Mouse (Mus musculus) left cerebral cortex, postnatal 36 days (tissue): Measurements from ENCODE around the gene Tead2. TPM values are rescaled to one million over a fixed set of nuclear protein-coding genes. Genes with fewer than 3 reads are reported as not detected.

ENCODE experiments used
- DNase-seq, 2 experiments: peaks; one replicate each; pipeline ENCODE4 v3.0.0; 2021 to 2022; ENCODE audit warnings: low spot score in 2 of 2, mixed read lengths in 1 of 2
- intact Hi-C: fragments of 180-260 bp; cut with DNase I; formaldehyde crosslinking; loops from one replicate; pipeline ENCODE4 v1.15.1; 2025
- total RNA-seq, 2 experiments: library from RNA; stranded (reverse); gene quantifications; 2 replicates each; pipeline ENCODE4 v1.2.3; 2021

Tead2 gene
- total RNA-seq, 2 experiments from 2014 or later = 3.9 to 5.6 TPM

- intact Hi-C loops = no loop called here
- DNase-seq = no peak
Measured at GRCm38 (mm10) chr7:45213708-45214107, 1.8 kb upstream of the Tead2 start.

DNA sequence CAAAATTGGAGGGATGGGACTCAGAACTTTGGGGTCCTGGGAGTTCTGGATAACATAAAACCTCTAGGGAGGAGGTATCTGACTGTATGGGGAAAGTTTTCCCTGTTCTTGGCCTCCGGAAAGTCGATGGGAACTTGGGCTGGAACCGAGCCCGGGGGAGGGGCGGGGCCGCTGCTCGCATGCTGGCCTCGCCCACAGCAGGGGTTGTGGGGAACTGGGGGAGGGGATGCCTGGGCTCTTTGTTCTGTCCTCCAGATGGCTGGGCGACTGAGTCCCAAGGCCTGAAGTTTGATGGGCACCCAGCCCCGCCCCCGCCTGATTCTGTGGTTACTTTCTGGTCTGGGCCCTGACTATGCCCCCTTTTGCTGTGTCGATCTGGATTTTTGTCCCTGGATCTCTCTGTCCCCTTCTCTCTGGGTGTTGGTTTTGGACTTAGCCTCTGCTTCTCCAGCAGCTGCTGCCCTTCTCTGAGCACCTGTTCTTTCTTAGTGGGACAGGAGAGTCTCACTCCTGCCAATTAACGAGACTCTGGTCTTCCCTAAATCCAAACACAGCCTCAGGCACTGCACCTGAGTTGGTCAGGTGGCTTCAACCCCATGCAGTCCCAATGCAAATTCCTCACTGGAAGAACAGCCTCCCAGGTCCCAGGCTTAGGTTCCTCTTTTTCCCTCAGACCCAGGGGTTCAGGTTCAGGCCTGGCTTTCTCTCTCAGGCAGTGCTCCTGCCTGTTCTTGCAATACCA, 1.1 kb downstream of the Tead2 start:
- no peak for DNase-seq

DNA sequence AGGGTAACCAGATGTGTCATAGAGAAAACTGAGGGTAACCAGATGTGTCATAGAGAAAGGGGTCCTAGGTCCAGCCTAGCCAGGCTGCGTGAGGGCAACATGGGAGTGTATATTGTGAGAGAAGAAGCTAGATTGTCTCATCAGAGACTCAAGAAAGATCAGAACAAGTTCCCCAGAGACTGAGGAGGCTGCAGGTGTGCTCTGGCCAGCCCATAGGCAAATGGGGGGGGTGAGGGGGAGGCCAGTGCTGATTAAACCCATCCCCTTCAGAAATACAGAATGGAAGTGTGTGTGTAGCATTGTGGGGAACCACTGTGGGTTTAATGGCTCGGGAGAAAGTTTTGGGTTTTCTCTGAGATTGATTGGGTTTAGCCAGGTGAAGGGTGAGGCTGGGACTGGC, 6.1 kb downstream of the Tead2 start:
- intact Hi-C loops = no loop called here
- no peak for DNase-seq

More for the DNA sequence above, 1.1 kb downstream of the Tead2 start:
- intact Hi-C loops = no loop called here

GRCm38 (mm10) chr7:45224826-45225225, 9.3 kb downstream of the Tead2 start:
- intact Hi-C loops = no loop called here
- DNase-seq = no peak

DNA sequence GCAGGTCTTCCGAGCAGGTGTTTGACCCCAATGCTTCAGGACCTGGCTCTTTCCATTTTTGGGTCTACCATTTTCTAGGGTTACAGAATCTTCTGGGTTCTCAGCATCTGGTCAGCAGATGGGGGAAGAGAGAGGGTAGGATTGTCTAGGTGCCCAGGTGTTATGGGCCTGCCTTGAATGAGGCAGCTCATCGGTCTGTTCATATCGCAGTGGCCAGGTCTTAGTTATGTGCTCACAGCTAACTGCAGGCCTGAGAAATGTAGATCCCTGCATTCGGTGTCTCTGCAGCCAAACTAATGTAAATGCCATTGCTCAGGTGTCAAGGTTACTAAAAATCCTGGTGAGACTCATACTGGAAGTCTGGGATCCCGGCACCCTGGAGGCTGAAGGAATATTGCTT, 10.9 kb downstream of the Tead2 start:
- DNase-seq = no peak
- intact Hi-C loops = no loop called here

GRCm38 (mm10) chr7:45228548-45228947, 13.0 kb downstream of the Tead2 start:
- intact Hi-C loops = no loop called here
- no peak for DNase-seq

GRCm38 (mm10) chr7:45229046-45229445, 13.5 kb downstream of the Tead2 start:
- intact Hi-C loops = no loop called here
- DNase-seq = no peak

- no peak for DNase-seq
- intact Hi-C loops = no loop called here
Measured at GRCm38 (mm10) chr7:45229459-45230203, 14.1 kb downstream of the Tead2 start.

DNA sequence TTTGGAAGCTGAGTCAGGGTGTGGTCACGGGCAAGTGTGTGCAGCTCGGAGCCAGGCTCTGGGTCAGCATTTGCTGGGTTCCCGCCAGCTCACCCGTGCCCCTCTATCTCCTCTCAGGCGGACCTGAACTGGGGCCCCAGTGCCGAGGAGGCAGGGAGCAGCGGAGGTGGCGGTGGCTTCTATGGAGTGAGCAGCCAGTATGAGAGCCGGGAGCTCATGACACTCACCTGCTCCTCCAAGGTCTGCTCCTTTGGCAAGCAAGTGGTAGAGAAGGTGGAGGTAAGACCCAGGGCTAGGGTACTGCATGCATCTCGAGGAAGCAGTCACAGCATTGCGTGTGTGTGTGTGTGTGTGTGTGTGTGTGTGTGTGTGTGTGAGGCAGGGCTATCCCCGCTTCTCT, 15.6 kb downstream of the Tead2 start:
- intact Hi-C loops = no loop called here
- DNase-seq = no peak

DNA sequence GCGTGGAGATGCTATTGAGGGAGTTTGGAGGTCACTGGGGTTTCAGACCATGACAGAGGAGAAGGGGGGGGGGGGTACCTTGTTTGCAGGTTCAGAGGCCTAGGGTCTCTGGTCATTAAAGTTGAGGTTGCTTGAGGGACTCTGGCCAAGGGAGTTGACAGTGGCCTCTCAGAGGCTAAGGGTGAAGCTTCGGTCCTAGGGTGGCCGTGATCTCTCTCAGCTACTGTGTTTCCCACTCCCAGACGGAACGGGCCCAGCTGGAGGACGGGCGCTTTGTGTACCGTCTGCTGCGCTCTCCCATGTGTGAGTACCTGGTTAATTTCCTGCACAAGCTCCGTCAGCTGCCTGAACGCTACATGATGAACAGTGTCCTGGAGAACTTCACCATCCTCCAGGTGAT, 16.4 kb downstream of the Tead2 start:
- intact Hi-C loops = loop anchor here (2.0 kb wide), 2 partner anchors 41 to 65 kb away; no protein-coding TSS in a partner anchor
- no peak for DNase-seq

GRCm38 (mm10) chr7:45232716-45233465, 17.3 kb downstream of the Tead2 start:
- intact Hi-C loops = loop anchor here (2.0 kb wide), 2 partner anchors 42 to 66 kb away; no protein-coding TSS in a partner anchor
- DNase-seq = peak; percentile 57 to 66

DNA sequence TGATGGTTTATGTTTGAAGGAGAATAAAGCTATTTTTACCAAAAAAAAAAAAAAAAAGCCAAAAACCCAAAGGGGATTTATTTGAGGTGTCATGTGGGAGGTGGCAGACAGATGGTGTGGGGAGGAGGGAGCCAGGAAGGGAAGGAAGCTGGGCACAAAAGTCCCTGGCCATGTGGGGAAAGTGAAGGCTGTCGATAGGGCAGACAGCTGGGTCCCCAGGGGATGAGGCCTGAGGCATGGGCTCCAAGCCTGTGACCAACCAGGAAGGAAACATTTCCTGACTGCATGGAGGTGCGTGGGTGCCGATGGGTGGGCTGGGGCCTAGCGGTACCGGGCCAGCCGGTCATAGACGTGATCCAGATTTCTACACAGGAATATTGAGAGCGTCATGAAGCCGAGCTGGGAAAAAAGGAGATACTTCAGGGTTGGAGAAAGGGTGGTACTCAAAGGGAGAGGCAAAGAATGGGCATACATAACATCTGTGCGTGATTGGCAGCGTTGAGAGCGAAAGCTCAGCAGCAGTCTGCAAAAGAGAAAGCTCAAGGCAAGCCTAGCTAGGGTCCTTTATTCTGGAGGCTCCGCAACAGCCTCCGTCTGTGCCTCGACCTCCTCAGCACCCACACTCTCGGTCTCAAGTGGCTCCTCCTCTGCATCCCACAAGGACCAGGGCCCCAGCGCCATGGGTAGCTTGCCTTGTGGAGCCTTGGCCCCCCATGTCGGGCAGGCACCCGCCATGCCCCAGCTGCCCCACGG, 18.2 kb downstream of the Tead2 start:
- DNase-seq = peak; percentile 81 to 88
- intact Hi-C loops = loop anchor here (2.0 kb wide), 2 partner anchors 43 to 67 kb away; no protein-coding TSS in a partner anchor

- intact Hi-C loops = no loop called here
- DNase-seq = no peak
Measured at GRCm38 (mm10) chr7:45234333-45234841, 18.8 kb downstream of the Tead2 start.

DNA sequence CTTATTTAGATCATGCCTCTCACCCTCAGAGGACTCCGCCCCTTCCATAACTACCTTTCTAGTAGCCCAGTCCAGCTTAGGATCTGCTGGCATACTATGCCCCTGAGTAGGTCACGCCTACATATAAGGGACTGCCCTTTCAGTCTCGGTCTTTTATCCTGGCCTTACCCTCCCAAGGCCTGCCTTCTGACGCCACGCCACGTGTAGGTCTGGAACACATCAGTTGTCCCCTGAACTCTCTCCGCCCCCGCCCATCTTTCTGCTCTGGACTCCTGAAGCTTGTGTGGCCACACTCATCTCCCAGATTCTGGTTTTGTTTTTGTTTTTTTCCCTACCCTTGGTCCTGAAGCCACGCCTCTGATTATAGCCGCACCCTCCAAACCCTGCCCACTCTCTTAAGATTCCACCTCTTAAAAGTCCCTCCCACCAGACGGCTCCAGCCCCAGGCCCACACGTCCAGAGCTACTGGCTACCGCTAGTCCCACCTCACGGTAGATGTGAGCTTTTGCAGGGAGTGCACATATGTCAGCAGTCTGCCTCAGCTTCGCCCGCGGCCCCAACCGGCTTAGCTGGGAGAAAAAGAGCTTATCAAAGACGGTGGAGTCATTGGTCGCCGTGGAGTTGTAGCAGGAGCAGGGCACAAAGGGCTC, 19.5 kb downstream of the Tead2 start:
- intact Hi-C loops = no loop called here
- no peak for DNase-seq

DNA sequence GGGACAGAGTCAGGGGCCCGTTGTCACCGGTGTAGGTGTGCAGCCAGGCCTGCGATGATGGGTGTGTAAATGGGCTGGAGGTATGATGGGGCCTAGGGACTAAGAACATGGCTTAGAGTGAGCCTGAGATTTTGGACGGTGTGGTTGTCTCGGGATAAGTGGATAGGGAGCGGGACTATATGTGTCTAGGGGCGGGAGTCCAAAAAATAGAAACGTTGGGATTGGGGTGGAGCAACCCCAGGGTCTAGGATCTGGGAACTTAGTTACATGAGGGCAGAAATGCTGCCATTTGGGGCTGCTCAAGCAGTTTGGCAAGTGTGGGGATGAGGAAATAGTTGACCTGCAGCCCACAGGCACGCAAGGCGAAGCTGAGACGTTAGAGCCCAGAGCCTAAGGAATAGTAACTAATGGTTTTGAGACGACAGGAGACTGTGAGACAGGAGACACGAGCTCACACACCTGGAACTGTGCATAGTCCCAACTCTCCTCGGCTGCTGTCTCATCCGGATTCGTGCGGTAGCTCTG, 20.2 kb downstream of the Tead2 start:
- no peak for DNase-seq
- intact Hi-C loops = no loop called here

DNA sequence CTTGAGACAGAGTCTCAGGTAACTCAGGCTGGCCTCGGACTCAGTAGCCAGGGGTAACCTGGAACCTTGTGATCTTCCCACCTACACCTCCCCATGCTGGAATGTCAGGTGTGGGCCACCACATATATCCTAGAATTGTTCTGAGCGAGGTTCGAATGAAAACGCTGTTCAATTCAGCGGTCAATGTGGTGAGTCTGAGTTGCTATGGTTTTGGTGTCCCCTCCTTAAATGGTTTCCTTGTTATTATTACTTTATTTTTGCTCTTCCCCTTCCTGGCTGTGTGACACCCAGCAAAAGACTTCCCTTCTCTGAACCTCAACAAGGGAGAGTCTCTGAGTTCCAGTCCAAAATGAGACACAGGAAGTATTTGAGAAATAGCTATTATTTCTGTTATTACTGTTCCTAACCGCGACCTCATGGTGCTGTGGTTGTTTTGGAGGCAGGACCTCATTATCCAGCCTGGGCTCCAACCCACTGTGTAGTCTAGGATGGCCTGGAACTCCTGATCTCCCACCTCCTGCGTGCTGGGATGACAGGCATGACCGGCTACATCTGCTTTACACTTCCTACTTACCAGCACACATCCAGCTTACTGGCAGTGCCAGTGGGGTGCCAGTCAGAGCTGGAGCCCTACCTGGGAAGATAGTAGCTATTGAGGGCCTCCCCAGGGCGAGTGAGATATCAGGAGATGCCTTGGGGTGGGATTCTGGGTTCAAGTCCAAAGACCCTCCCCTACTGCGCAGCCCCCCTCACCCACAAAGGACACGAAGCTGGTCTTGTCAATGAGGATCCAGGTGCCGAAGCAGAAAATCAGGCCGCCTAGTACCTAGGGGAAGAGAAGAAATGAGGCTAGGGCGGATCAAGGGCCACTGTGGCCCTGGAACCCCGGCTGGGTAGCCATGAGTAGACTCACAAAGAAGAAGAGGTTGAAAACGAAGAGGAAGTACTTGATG, 22.5 kb downstream of the Tead2 start:
- DNase-seq = no peak
- intact Hi-C loops = no loop called here

DNA sequence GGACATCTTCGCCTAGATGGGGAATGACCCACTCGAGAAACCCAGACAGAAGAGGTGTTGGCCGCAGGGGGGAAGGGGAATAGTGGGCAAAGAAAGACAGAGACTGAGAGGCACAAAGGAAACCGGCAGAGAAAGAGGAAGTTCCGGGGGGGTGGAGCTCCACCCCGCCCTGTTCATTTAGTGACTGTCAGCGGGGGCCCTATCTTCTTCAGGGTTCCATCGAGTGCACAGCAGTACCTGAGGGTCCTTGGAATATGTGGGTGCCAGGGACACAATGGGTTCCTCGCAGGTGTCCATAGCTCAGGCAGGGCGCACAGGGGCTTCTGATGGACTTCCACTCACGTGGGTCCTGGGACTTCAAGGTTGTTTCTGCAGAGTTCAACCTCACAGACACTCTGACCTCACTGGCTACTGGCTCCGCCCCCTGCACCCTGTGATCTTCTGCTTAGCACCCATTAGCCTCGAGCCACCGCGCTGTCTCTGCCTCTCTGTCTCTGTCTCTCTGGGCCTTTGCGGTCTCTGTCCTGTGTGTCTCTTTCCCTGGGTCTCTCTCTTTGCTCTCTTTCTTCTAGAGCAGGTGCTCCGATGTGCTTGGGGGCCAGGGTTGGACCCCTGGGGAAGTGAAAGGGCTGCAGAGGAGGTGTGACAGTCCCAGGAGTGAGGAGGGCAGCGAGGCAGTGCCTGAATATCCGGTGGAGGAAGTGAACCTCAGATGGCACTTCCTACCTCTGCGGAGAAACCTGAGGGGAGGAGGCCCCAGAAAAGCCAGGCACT, 23.4 kb downstream of the Tead2 start, which contains the start of gene Cd37:
Cd37 (minus strand) TSS at position 393 of the 774 bp plus-strand sequence.
- DNase-seq = no peak
- intact Hi-C loops = no loop called here
